Mouse (Mus musculus): ENCODE data around the gene Ptpro.

- TF ChIP-seq CTCF (IDR thresholded peaks at IDR 0.05; ENCODE audit: borderline replicate concordance, insufficient read depth, low read depth, low read length) (no peak), POLR2A (IDR thresholded peaks at IDR 0.05; ENCODE audit: borderline replicate concordance, insufficient read depth, low read length) (no peak)
Measured at GRCm38 (mm10) chr6:137319658-137320057, 67.5 kb downstream of the Ptpro start.

Data from cerebellum, adult 2 months (tissue).